9 mouse cellular contexts compared by ENCODE assay signal in genomic region chr11:25045977-25046376, GRCm38 (mm10).
DNase-seq lines count a peak whose midpoint lies in the region.
"Had no signal": no experiment of that assay in that cellular context is flagged by ENCODE, and none has a peak within 500 bp of the region (broad histone marks: within the 10 kb centered on the region; RNA-seq: fewer than 3 reads in every experiment).

No protein-coding gene starts in this region.

- DNase-seq in embryo, embryonic 10 days (ENCODE audit: low spot score): peak; percentile 21
- no peak for DNase-seq in embryo, embryonic 9.5 days (ENCODE audit: extremely low spot score)
- peak; percentile 2 for DNase-seq in kidney, postnatal 14 days
- no peak for DNase-seq in kidney, postnatal 36 days
- DNase-seq in retina, postnatal 1 day: peak; percentile 11
- DNase-seq in retina, embryonic 14.5 days (ENCODE audit: low spot score): no peak
- peak; percentile 12 for DNase-seq in testis, postnatal 14 days (ENCODE audit: low spot score)
- DNase-seq in thymus, adult 18-20 months: no peak
- DNase-seq: gastrocnemius, postnatal 36 days had no signal

Comparison
In these comparisons a context has a peak if more than half of its experiments do, and no peak if none do; other contexts are left out.
1. DNase-seq: peak in embryo, embryonic 10 days (single experiment), kidney, postnatal 14 days (single experiment), retina, postnatal 1 day (single experiment) and testis, postnatal 14 days (single experiment); none in embryo, embryonic 9.5 days (single experiment), kidney, postnatal 36 days (0 of 2), retina, embryonic 14.5 days (single experiment) and thymus, adult 18-20 months (0 of 2).